ENCODE assay signal across 8 mouse cellular contexts in genomic region chr3:157533964-157534785, GRCm38 (mm10). TPM values are rescaled to one million over a fixed set of nuclear protein-coding genes. Genes with fewer than 3 reads are reported as not detected.
A peak's percentile ranks its signal among the peaks of the same experiment; 100 is the strongest.
DNase-seq lines count a peak whose midpoint lies in the region; ATAC-seq and TF ChIP-seq lines count a peak whose summit lies in the region.

Gene Zranb2, plus strand, starts transcription at chr3:157534160.

- peak within 1 kb of the TSS; percentile 85 for H3K9ac ChIP-seq in forebrain, embryonic 11.5 days (ENCODE audit: low read length)
- peak within 1 kb of the TSS; percentile 70 for H3K9ac ChIP-seq in heart, embryonic 15.5 days
- H3K9ac ChIP-seq in liver, embryonic 14.5 days (replicated peaks) = peak within 1 kb of the TSS; percentile 97
- H3K9ac ChIP-seq in stomach, embryonic 15.5 days = peak within 1 kb of the TSS; percentile 71

- peak within 1 kb of the TSS; percentile 91 for H3K4me3 ChIP-seq in E14TG2a.4 (replicated peaks; ENCODE audit: low read length)
- H3K4me3 ChIP-seq in forebrain, embryonic 11.5 days (ENCODE audit: low read depth, low read length) = peak within 1 kb of the TSS; percentile 67
- peak within 1 kb of the TSS; percentile 66 for H3K4me3 ChIP-seq in heart, embryonic 15.5 days
- H3K4me3 ChIP-seq in liver, embryonic 14.5 days (ENCODE audit: insufficient read depth in 1 of 2, low read depth in 2 of 2, low read length in 2 of 2) = peak within 1 kb of the TSS; percentile 92 to 96
- peak within 1 kb of the TSS; percentile 84 for H3K4me3 ChIP-seq in stomach, embryonic 15.5 days (replicated peaks)

- no peak for TF ChIP-seq CTCF in E14TG2a.4 (conservative IDR thresholded peaks at IDR 0.05; ENCODE audit: low read length)
- TF ChIP-seq CTCF in liver, embryonic 14.5 days (IDR thresholded peaks at IDR 0.05; ENCODE audit: low read depth) = no peak

- ATAC-seq in forebrain, embryonic 11.5 days (replicated peaks; ENCODE audit: low FRiP score) = peak; percentile 97
- ATAC-seq in heart, embryonic 15.5 days (replicated peaks; ENCODE audit: insufficient number of reproducible peaks, insufficient read depth, low FRiP score, low read depth) = peak; percentile 92
- ATAC-seq in liver, embryonic 14.5 days (ENCODE audit: insufficient read depth) = peak; percentile 89
- peak; percentile 92 for ATAC-seq in stomach, embryonic 15.5 days (ENCODE audit: insufficient read depth, low FRiP score, low read depth)

- DNase-seq in c-Kit-positive CD71-positive TER-119-negative erythroid progenitor cells, embryonic 14.5 days (ENCODE audit: low read depth) = peak; percentile 81
- DNase-seq in forebrain, embryonic 11.5 days (ENCODE audit: low spot score) = peak; percentile 94
- DNase-seq in kidney, postnatal 25 days = peak; percentile 96
- DNase-seq in liver, embryonic 14.5 days (ENCODE audit: low read depth in 3 of 3, low spot score in 3 of 3) = peak; percentile 78 to 81 (median 79)
- DNase-seq in neural tube, embryonic 10.5 days (ENCODE audit: extremely low spot score, low spot score) = peak; percentile 98

- WGBS in forebrain, embryonic 11.5 days = under 1% methylated on average over 66 of the region's 91 CpGs
- under 1% methylated on average over 83 of the region's 91 CpGs for WGBS in heart, embryonic 15.5 days
- under 1% methylated on average over 90 of the region's 91 CpGs for WGBS in liver, embryonic 14.5 days (ENCODE audit: insufficient replicate concordance)
- WGBS in stomach, embryonic 15.5 days = under 1% methylated on average over 89 of the region's 91 CpGs

- H3K27ac ChIP-seq in forebrain, embryonic 11.5 days (ENCODE audit: low read depth, low read length) = peak within 1 kb of the TSS; percentile 81
- H3K27ac ChIP-seq in heart, embryonic 15.5 days = peak within 1 kb of the TSS; percentile 87
- H3K27ac ChIP-seq in liver, embryonic 14.5 days = peak within 1 kb of the TSS; percentile 79
- peak within 1 kb of the TSS; percentile 86 for H3K27ac ChIP-seq in stomach, embryonic 15.5 days

- H3K4me1 ChIP-seq in E14TG2a.4 (replicated peaks; ENCODE audit: low read depth, low read length) = peaks cover 12% of the 10 kb centered on the region
- no peaks in the 10 kb centered on the region for H3K4me1 ChIP-seq in forebrain, embryonic 11.5 days (replicated peaks; ENCODE audit: control insufficient read depth, insufficient read depth, low read length)
- H3K4me1 ChIP-seq in heart, embryonic 15.5 days (replicated peaks) = peaks cover 9% of the 10 kb centered on the region
- H3K4me1 ChIP-seq in liver, embryonic 14.5 days (replicated peaks; ENCODE audit: control insufficient read depth in 2 of 2, insufficient read depth in 2 of 2, low read length in 1 of 2) = peaks cover 6 to 8% of the 10 kb centered on the region in 2 experiments
- H3K4me1 ChIP-seq in stomach, embryonic 15.5 days = 0 out of 2 replicates have a peak, but pooled peaks cover 4% of the 10 kb centered on the region

- peak within 1 kb of the TSS; percentile 54 for H3K4me2 ChIP-seq in forebrain, embryonic 11.5 days (ENCODE audit: low read depth, low read length, severe bottlenecking)
- H3K4me2 ChIP-seq in heart, embryonic 15.5 days = peak within 1 kb of the TSS; percentile 64
- H3K4me2 ChIP-seq in liver, embryonic 14.5 days (ENCODE audit: low read depth) = peak within 1 kb of the TSS; percentile 75
- H3K4me2 ChIP-seq in stomach, embryonic 15.5 days = peak within 1 kb of the TSS; percentile 62

- peak; percentile 69 for TF ChIP-seq EP300 in liver, embryonic 14.5 days (IDR thresholded peaks at IDR 0.05; ENCODE audit: low read depth)

- H3K9me3 ChIP-seq in E14TG2a.4 (ENCODE audit: low read length) = no peaks in the 10 kb centered on the region
- no peaks in the 10 kb centered on the region for H3K9me3 ChIP-seq in forebrain, embryonic 11.5 days (ENCODE audit: control insufficient read depth, low read length)
- no peaks in the 10 kb centered on the region for H3K9me3 ChIP-seq in heart, embryonic 15.5 days (replicated peaks)
- H3K9me3 ChIP-seq in liver, embryonic 14.5 days (ENCODE audit: control insufficient read depth, low read length) = peaks cover 5% of the 10 kb centered on the region
- H3K9me3 ChIP-seq in stomach, embryonic 15.5 days = no peaks in the 10 kb centered on the region

- H3K36me3 ChIP-seq in E14TG2a.4 (ENCODE audit: insufficient read depth, low read length) = peaks cover 27% of the 10 kb centered on the region
- peaks cover 1% of the 10 kb centered on the region; the same call in 1 of the 2 replicates for H3K36me3 ChIP-seq in forebrain, embryonic 11.5 days (ENCODE audit: control insufficient read depth, insufficient read depth, low read length)
- H3K36me3 ChIP-seq in heart, embryonic 15.5 days = peaks cover 10% of the 10 kb centered on the region
- peaks cover 17% of the 10 kb centered on the region for H3K36me3 ChIP-seq in liver, embryonic 14.5 days (replicated peaks; ENCODE audit: control insufficient read depth, insufficient read depth, low read depth)
- 0 out of 2 replicates have a peak, but pooled peaks cover 4% of the 10 kb centered on the region for H3K36me3 ChIP-seq in stomach, embryonic 15.5 days

- no peaks in the 10 kb centered on the region; the same call in 1 of the 2 replicates for H3K27me3 ChIP-seq in E14TG2a.4 (ENCODE audit: insufficient read depth, low read length)
- peaks cover 7% of the 10 kb centered on the region for H3K27me3 ChIP-seq in forebrain, embryonic 11.5 days (ENCODE audit: control insufficient read depth, insufficient read depth, low read length)
- H3K27me3 ChIP-seq in heart, embryonic 15.5 days = peaks cover 40% of the 10 kb centered on the region
- peaks cover 13% of the 10 kb centered on the region for H3K27me3 ChIP-seq in liver, embryonic 14.5 days (ENCODE audit: control insufficient read depth, insufficient read depth, low read length)
- peaks cover 21% of the 10 kb centered on the region for H3K27me3 ChIP-seq in stomach, embryonic 15.5 days (replicated peaks)

RNA-seq across cellular contexts. Expression of gene Zranb2, which starts in this region (rescaled TPM):
- 148 and 174 TPM in 2 replicates for polyA plus RNA-seq in forebrain, embryonic 11.5 days (2014; fragmentation: Nextera tagmentation; extraction: Ambion mirVana)
- polyA plus RNA-seq in heart, embryonic 15.5 days (2015; fragmentation: Nextera tagmentation; extraction: Ambion mirVana) = 58.7 and 67.3 TPM in 2 replicates
- polyA plus RNA-seq in liver, embryonic 14.5 days (2012; rRNA removed) = 18.7 and 31.8 TPM in 2 replicates
- 44.0 and 46.2 TPM in 2 replicates for polyA plus RNA-seq in liver, embryonic 14.5 days (2014; fragmentation: Nextera tagmentation; extraction: Ambion mirVana)
- polyA plus RNA-seq in stomach, embryonic 15.5 days (2015; fragmentation: Nextera tagmentation; extraction: Ambion mirVana) = 78.1 and 87.2 TPM in 2 replicates

Comparison
In these comparisons a context has a peak if more than half of its experiments do, and no peak if none do; other contexts are left out.
1. Peak in every context shown above with its lines: DNase-seq, ATAC-seq, H3K4me3 ChIP-seq and H3K27ac ChIP-seq.